Mouse (Mus musculus): ENCODE measurements at regions not wholly inside any gene's neighbourhood (a gene's known extent, or its start where the extent isn't known, plus 50 kb on each side); places are given as distances from the start of the nearest gene placed in this dataset.

DNA sequence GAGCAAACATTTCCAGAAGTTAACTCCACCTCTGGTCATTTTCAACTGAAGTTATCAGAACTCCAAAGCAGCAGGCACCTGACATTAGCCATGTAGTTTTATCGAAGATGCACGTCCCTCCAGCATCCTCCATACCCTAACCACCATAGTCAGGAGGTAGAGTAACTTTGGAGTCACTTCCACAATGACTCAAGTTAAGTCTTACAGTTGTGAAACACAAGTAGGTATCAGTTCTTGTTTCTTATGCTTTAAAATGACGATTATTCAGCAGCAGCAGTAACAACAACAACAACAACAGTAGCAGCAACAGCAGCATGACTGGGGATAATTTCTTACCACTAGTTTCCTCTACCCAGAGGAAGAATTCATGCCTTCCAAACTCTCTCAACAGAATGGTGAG lies 51.3 kb upstream of the Tank start:
- no peak for DNase-seq

DNA sequence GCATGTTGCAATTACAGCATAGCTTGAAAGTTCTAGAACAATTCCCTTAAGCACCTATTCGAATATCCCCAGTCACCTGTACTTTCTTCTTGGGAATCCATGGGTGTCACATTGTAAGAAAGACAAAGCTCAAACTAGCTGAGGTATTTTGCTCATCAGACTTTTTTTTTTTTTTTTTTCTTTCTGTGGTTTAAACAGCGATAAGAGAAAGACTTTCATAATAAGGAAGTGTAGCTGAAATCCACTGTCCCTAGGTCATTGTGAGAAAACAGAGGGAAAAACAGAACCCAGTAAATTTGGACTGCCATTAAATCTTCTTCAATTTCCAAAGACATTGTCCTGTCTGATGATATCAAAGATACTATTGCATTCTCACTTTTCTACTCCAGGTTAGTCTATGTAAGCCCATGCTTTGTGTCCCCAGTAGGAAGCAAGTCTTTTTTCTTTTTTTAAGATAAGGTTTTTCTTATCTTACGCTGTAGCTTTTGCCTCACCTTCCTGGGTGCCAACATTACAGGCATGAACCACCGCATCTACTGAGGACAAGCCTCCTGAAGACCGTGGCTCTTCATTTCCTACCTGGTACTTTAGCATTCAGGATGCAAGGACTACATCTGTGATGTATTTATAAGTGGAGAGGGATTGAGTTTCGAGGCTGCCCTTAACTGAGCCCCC lies 54.2 kb upstream of the Tank start:
- DNase-seq = no peak

DNA sequence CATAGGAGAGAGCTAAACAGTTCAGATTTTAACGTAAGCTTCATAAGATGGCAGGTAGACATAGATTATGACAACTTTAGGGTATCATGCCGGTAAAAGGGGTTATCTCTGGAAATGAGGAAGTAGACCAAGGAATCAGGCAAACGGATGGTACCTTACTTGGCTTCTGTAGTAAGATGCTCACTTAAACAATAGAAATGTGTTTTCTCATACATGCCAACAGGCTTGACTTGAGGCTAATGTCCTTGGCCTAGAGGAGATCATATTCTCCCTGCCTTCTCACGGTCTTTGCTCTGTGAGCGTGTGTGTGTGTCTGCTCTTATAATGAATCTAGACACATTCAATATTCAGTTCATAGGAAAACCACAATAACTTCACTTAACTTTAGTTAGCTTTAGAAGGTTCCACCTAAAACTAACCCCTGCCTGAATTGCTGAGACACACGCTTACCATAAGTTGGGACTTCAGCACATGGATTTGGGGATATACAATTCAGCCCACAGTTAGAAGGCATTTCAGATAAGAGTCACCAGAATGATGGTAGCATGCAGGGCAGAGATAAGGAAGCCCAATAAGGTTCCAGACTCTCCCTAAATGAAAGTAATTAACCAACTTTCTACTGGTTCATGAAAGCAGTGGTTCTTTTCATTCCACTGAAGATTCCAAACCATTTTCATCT lies 63.8 kb upstream of the Tank start:
- no peak for DNase-seq

DNA sequence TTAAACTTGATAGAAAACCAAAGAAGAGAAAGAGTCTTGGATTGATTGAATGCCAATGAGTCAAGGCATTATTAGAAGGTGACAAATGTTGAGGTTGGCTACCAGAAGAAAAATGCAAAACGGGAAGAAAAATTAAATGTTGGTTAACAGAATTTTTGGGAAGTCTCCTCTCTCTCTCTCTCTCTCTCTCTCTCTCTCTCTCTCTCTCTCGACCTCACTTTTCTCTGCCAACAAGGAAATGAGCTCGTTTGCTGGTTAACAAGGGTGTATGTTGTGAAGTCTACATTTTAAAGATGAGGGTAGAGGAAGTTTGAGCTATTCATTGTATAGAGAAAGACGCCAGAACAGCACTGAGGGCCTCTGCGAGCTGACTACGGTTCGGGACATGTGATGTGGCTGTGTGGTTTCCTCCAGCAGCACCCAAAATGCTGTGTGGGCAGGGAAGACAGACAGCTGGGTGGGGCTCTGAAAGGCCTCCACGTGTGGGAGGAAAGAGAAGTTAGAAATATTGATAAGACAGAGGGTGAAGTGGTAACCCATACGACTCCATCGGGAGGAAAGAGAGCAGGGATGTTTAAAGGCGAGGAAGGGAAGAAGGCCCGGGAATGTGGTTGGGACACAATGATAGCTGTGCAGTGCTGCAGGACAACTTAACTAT lies 64.5 kb upstream of the Tank start:
- no peak for DNase-seq

DNA sequence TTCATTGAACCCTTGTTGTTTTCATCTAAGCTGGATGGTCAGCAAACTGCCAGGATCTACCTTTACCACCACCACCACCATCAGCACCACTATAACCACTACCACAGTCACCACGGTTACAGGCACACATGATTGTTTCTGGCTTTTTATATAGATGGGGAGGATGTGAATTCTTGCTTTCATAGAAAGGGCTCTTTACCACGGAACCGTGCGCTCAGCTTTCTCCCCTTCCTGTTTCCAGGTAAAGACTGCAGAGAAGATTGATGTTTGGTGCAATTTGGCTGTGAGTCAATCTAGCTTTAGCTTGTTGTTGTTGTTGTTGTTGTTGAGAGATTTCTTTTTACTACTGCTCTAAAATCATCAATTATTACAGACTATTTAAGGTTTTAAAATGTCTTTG lies 74.8 kb upstream of the Tank start:
- no peak for DNase-seq

DNA sequence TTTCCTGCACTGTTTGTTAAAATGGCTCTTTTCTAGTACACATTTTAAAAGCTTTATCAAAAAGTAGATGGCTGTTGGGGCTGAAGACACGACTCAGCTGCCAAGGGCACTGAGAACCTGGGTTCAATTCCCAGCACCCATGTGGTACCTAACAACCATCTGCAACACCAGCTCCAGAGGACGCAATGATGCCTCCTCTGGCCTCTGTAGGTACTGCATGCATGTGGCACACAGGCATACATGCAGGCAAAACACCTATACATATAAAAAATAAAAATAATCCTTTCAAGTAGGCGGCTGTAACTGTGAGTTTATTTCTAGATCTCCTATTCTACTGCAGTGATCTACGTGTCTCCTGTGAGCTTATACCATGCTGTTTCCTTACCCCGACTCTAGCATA lies 76.5 kb upstream of the Tank start:
- DNase-seq = no peak

DNA sequence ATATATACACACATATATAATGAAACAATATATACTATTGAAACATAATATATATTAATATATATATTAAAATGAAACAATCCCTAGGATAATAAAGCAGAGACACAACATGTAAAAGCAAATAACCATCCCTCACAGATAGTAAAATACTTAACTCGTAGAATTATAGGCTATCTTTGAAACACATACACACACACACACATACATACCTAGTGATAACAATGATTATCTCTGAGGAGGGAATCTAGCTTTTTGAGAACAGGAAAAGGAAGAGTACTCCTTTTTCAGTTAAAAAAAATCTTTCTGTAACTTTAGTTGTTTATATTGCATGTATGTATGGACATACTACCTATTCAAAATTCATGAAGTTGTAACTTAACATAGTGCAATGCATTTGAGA lies 79.1 kb upstream of the Tank start:
- no peak for DNase-seq

DNA sequence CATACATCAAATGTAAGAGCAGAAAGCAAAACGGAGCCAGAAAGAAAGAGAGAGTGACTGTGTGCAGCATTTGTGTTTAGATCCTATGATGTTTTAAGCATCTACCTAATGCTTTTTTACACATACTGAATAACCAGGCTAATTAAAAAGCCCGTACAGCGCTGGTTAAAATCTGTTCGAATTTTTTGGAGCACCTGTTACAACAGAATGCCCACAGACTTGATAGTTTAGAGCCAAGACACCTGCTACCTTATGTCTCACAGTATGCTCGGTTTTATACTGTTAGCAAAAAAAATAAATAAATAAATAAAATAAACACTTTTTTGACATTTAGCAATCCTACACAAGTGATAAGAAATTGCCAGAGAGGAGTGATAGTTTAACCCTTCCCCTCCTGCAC lies 80.5 kb upstream of the Tank start:
- DNase-seq = no peak

DNA sequence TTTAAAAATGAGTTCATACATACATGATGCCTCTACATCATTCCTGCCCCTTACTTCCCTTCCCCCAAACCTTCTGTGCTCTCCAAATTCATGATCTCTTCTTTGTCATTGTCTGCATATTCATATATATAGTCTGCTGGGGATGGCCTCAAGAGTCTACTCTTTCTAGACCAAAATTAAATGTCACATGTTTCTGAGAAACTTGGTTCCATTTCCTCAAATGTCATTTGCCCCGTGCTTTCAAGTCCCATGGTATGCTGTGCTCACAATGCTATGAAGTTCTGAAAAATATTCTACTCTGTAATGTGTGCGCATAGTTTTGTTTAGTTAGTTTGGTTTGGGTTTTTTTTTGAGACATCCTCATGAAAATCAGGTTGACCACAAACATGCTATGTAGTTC lies 81.4 kb upstream of the Tank start:
- DNase-seq = no peak

DNA sequence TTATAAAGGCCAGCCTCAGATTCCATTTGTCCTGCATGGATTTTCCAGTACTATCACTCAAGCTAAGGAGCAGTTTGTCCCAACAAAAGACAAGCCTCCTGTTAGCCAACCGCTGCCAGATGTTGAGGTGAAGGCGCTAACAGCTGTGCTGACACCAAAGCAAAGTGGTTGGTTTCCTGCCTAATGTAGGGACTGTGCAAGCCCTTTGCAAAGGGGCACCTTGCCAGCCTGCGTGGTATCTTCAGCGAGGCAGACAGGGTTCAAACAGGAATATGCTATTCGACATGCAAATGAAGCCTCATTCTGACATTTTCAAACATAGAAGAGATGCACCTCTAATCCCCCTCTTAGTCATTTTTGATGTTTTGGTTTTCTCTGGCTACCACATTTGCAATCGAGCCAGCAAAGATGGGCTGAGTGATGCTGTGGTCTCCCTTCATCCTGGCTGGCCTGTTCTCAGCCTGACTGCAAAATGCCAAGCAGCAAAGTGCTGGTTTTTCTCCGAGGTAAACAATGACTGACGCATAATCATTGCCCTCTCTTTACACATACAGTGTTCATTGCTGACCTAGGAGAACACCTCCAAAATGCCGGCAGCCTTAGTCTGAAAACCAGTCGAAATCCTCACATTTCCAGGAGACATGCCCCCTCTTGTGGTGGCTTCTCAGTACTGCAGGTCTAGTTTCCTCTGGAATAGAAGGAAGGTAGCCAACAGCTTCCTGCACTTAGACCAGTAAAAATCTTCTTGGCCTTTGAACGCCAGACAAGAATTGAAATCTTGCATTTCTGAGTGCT lies 84.3 kb upstream of the Tank start:
- peak; percentile 88 for DNase-seq

DNA sequence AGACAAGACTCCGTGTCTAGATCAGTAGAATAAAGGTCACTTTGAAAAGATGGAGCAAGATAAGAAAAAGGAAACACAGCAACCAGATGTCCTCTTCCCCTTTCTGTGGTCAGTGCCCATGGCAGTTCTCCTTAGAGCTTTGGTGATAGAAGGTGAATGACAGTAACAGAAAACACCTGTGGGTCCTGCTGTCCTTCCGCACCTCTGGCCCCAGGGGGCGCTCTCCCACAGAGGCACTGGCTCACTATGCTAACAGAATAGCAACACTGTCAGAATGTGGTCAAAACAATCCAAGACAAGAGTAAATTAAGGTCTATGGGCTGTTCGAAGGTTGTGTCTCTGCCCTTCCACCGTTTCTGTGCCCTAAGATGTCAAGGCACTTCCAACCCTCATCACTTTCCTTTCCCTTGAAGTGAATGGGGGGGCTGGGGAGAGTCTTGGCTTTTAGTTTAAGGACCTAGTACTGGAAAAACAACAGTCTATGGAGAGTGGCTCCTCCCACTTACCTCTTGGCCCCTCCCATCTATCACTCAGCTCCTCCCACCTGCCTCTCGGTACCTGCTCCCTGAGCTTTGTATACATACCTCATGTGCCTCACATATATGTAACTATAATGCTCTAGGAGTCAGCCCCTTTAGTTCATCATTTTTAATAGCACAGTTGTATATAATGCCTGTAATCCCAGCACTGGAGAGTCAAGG lies 86.2 kb upstream of the Tank start:
- peak; percentile 39 to 46 for DNase-seq

DNA sequence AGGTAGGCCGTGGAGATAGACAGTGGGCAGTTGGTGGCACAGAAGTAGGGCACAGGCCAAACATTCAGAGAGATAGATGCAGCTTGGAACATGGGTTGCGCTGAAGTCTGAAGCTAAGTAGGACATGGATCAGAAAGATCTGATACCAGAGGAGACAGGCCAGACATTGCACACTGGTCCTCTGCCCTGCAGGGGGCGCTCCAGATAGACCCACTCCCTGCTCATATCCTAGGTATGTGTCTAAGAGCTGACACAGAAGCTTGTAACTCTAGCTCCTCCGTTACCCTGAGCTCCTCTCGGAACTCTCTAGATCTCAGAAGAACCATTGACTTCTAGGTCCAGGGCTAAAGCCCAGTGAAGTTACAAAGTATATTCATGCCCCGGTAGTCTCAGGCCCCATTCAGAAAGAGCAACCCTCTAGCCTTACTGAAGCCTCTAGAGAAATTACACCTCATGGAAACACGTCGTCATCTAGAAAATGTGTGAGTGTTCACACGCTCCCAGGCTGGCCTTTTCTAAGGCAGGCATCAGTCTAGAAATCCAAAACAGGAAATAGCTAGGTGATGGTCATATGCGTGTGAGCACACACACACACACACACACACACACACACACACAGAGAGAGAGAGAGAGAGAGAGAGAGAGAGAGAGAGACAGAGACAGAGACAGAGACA lies 87.8 kb upstream of the Tank start:
- DNase-seq = no peak

DNA sequence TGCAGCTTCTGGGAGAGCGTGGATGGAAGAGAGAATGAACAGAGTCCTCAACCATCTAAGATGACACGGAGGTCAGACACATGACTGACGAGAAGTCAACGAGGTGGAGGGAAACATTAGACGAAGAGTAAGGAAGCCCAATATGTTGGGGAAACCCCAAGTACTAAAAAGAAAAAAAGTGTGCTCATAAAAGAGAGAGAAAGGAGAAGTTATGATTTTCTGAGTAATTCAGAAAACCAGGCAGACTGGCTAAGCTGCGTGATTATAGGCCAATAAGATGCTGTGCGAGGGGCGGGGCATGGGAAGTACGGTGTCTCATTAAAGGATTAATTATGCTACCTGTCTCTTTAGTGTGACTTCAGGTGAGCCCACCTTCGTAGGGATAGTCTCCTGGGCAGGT lies 88.6 kb upstream of the Tank start:
- no peak for DNase-seq

DNA sequence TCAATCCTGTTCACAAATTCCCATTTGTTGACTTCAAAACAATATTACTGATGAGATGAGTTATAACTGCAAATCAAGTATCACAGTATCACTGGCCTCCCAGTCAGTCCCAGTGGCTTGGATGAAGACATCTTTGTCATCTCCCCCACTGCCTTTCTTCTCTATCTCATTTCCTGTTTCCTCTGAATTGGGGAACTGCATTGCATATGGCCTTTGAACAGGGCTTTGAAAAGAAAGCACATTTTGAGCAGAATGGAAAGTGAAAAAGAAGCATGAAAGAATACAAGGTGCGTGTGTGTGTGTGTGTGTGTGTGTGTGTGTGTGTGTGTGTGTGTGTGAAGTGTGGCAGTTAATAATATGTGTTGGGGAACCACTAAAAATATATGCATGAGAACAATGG lies 94.6 kb upstream of the Tank start:
- DNase-seq = no peak

DNA sequence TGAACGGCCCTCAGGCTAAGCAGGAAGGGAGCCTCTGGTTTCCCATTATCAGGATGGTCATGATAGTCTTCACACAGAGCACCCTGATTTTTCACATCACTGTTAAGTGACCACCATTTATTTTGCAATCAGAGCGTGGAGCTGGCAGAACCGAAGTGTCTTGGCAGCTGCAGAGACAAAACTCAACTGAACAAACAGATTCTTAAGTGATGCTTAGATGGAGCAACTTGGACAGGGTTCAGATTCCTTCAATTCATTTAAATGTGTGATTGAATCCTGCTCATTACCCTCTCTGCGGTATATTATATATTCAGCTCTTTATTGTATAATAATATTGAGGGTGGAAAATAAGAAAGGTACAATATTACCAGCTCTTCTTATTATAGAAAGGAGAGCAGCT lies 101.7 kb upstream of the Tank start:
- DNase-seq = no peak

DNA sequence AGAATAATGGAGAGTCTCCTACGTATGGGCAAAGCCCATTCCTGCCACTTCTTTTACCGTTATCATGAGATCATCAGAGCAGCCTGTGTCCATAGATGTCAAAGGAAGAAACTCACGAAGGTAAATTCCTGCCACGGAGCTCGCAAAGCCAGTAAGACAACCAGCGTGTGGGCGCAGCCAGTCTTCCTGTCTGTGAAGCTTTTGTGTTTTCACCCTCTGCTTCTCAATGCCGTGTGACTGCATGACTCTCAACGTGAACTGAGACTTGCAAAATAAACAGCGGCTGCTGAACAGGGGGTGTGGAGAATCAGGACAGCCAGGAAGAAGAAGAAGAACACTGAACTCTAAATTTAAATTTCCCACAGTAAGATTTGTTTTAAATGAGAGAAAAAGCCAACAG lies 103.8 kb upstream of the Tank start:
- no peak for DNase-seq

DNA sequence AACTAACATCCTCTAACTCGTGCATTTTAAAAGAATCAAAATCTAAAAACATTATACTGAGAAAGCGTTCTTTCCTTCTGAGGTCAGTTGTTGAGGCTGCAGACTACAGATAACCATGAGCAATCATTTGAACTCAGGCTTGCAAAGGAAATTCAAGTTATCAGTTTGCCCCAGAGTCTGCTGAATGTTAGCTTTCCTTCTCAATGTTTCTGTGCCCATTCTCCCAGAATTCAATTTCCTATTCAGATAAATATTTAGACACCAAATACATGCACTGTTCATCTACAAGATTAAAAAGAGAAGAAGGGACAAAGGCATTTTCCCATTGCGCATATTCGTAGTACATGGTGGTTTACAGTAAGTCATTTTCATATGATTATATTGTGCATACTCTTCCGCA lies 107.9 kb upstream of the Tank start:
- no peak for DNase-seq

DNA sequence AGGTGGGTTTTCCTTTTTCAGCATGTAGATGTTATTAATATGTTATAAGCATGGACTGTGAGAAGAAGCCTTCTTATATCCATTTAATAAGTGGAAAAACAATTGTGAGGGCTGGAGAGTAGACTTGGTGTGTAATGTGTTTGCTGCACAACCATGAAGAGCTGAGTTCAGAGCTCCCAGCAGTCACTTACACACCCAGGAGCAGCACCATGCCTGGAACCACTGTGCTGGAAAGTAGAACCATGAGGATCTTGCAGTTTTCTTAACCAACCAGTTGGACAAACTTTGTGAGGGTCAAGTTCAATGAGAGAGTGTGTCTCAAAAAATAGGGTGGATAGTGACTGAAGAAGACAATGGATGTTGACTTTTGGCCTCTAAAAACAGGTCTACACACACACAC lies 108.3 kb upstream of the Tank start:
- no peak for DNase-seq

DNA sequence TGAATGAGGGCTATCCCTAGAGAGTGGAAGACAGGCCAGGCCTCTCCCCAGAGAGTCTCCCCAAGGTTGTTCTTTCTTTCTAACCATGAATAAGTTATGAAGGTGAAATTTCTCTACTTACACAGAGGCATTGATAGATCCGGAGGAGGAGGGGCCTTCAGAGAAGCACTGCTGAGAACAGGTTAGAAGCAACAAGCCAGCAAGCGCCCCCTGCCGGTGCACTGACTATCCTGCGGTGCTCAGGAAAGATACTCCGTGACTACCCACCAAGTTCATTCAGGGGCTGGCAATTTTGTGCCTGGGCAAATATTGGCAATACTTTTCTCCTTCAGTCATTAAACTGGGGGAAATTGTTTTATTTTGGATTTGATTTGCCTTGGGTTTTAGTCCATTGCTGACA lies 122.5 kb upstream of the Tank start:
- peak; percentile 84 to 85 for DNase-seq

DNA sequence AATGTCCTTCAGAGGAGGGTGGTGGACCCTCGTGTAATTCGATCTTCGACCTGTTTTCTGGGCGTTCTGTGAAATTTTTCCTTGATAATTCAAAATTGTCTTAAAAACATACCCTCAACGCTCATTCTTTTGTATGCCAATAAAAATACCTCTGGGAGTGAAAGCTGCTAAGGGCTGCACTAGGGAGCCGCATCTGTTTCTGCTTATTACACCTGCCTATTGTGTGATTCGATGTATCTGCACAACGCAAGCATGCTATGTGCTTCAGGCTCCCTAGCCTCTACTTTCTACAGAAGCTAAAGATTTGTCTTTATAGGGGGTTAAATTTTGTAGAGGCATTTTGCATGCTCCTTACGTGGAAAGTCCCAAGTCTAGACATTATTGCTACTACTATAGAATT lies 123.7 kb upstream of the Tank start:
- no peak for DNase-seq

DNA sequence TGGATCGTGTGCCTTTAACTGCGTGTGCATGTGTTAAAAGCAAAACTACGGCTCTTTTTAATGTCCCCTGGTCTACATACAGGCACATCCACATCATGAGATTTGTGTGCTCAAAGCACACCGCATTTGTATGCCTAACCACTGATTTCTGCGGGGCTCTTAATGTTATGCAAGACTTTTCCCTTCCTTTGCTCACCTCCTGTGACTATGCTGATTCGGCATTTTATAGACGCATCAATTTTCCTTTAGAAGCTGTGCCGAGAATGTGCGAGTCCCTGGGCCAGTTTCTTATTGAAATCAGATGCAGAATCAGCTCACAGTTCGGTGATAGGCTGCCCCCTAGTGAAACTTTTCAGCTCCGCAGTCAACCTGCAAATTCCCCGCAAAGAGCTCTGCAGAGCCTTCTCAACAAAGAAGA lies 124.1 kb upstream of the Tank start:
- DNase-seq = peak; percentile 90 to 91
